Mouse (Mus musculus): ENCODE data around the gene Mbnl2. TPM values are rescaled to one million over a fixed set of nuclear protein-coding genes. Genes with fewer than 3 reads are reported as not detected.

Mbnl2 gene
- total and polyA plus RNA-seq, 3 experiments, result 5.6 to 8.6 TPM; not detected in 1

DNA sequence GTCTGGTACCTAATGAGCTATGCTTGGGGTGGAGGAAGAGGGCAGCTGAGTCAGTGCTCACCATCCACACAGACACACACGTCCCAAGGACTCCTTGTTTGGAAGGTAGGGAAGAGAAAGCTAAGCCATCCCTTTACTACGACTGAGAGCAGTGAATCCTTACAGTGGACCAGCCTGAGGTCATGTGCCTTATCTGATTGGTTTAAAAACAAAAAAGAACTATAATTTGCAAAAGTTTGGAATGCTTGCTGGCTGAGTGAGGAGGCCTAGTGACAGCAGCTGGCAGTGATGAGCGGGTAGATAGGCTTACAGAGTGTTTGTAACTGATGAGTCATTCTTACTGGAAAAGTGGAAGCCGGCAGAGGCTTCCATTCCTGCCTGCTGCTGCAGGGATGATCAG, 32.5 kb downstream of the Mbnl2 start:
- H3K9me3 ChIP-seq (replicated peaks; ENCODE audit: insufficient read depth, low read length), result no peaks in the 10 kb centered on the region
- no peaks in the 10 kb centered on the region; the same call in 1 of the 2 replicates for H3K79me2 ChIP-seq (ENCODE audit: control insufficient read depth, insufficient read depth, low read length, poor library complexity)
- H3K27ac ChIP-seq (ENCODE audit: control insufficient read depth, low read depth, low read length), result no peak overlapping the region
- no peak overlapping the region for H3K4me3 ChIP-seq (ENCODE audit: control insufficient read depth in 1 of 2, insufficient read depth in 1 of 2, low read depth in 2 of 2, low read length in 2 of 2)
- H3K27me3 ChIP-seq (ENCODE audit: control insufficient read depth in 1 of 2, insufficient read depth in 2 of 2, low read length in 2 of 2), result no peaks in the 10 kb centered on the region
- peak; percentile 9 for DNase-seq (ENCODE audit: low read depth, low spot score)
- H3K36me3 ChIP-seq (ENCODE audit: control insufficient read depth in 1 of 2, insufficient read depth in 2 of 2, low read length in 2 of 2), result peaks cover 0 to 6% of the 10 kb centered on the region in 2 experiments; a peak in 1 of 4 replicates
- no peak overlapping the region for H3K9ac ChIP-seq (ENCODE audit: control insufficient read depth, low read depth, low read length, poor library complexity, severe bottlenecking)
- no peak for TF ChIP-seq EP300 (IDR thresholded peaks at IDR 0.05; ENCODE audit: low read depth in 1 of 2, low read length in 2 of 2)
- no peak for TF ChIP-seq RCOR1 (IDR thresholded peaks at IDR 0.05; ENCODE audit: low read depth, low read length)
- TF ChIP-seq TAL1 (IDR thresholded peaks at IDR 0.05; ENCODE audit: low read length), result no peak
- TF ChIP-seq MAX (IDR thresholded peaks at IDR 0.05; ENCODE audit: low read length), result no peak
- no peak for TF ChIP-seq JUND (IDR thresholded peaks at IDR 0.05; ENCODE audit: low read depth, low read length)
- TF ChIP-seq ETS1 (IDR thresholded peaks at IDR 0.05; ENCODE audit: low read depth, low read length), result no peak
- no peak for TF ChIP-seq MAFK (IDR thresholded peaks at IDR 0.05; ENCODE audit: borderline replicate concordance, low read depth, low read length)
- no peak for TF ChIP-seq HCFC1 (IDR thresholded peaks at IDR 0.05; ENCODE audit: low read depth, low read length)
- no peak for TF ChIP-seq SIN3A (IDR thresholded peaks at IDR 0.05; ENCODE audit: low read length)
- peaks cover 0 to 5% of the 10 kb centered on the region in 2 experiments; a peak in 2 of 4 replicates for H3K4me1 ChIP-seq (ENCODE audit: control insufficient read depth in 1 of 2, insufficient read depth in 2 of 2, low read length in 2 of 2)

DNA sequence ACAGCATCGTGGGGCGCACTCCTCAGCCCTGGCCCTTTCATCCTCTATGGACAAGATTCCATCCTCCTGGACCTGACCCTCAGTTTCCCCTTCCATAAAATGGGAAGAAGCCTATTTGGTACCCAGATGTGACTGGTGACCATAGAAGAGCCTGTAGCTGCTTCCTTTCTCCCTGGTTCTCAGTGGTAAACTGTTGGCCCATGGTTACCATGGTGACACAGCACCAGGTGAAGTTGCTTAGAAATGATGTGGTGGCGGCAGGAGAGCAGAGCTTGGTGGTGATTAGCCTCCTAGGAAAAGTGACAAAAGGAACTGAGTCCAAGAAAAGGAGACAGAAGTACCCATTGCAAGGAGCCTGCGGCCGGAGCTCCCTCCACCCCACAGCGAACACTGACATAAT, 34.2 kb downstream of the Mbnl2 start:
- H3K27me3 ChIP-seq (ENCODE audit: control insufficient read depth in 1 of 2, insufficient read depth in 2 of 2, low read length in 2 of 2), result no peaks in the 10 kb centered on the region
- no peak for DNase-seq (ENCODE audit: low read depth, low spot score)
- peaks cover 0 to 6% of the 10 kb centered on the region in 2 experiments; a peak in 1 of 4 replicates for H3K36me3 ChIP-seq (ENCODE audit: control insufficient read depth in 1 of 2, insufficient read depth in 2 of 2, low read length in 2 of 2)
- peaks cover 0 to 5% of the 10 kb centered on the region in 2 experiments; a peak in 2 of 4 replicates for H3K4me1 ChIP-seq (ENCODE audit: control insufficient read depth in 1 of 2, insufficient read depth in 2 of 2, low read length in 2 of 2)
- no peaks in the 10 kb centered on the region; the same call in 1 of the 2 replicates for H3K79me2 ChIP-seq (ENCODE audit: control insufficient read depth, insufficient read depth, low read length, poor library complexity)
- no peak overlapping the region for H3K4me3 ChIP-seq (ENCODE audit: control insufficient read depth in 1 of 2, insufficient read depth in 1 of 2, low read depth in 2 of 2, low read length in 2 of 2)
- TF ChIP-seq MAFK (IDR thresholded peaks at IDR 0.05; ENCODE audit: borderline replicate concordance, low read depth, low read length), result no peak
- TF ChIP-seq ETS1 (IDR thresholded peaks at IDR 0.05; ENCODE audit: low read depth, low read length), result no peak
- no peak for TF ChIP-seq USF1 (IDR thresholded peaks at IDR 0.05; ENCODE audit: low read depth, low read length)
- no peak for TF ChIP-seq EP300 (IDR thresholded peaks at IDR 0.05; ENCODE audit: low read depth in 1 of 2, low read length in 2 of 2)
- TF ChIP-seq SIN3A (IDR thresholded peaks at IDR 0.05; ENCODE audit: low read length), result no peak
- no peak for TF ChIP-seq SMC3 (IDR thresholded peaks at IDR 0.05; ENCODE audit: low read depth, low read length)
- no peak for TF ChIP-seq UBTF (IDR thresholded peaks at IDR 0.05; ENCODE audit: borderline replicate concordance, insufficient read depth, low read depth, low read length)
- no peak for TF ChIP-seq MEF2A (IDR thresholded peaks at IDR 0.05; ENCODE audit: extremely low read depth, insufficient replicate concordance, low read depth, low read length, poor library complexity, severe bottlenecking)
- no peak for TF ChIP-seq MYC (IDR thresholded peaks at IDR 0.05; ENCODE audit: low read depth, low read length)
- TF ChIP-seq KAT2A (conservative IDR thresholded peaks at IDR 0.05; ENCODE audit: low read depth, low read length), result no peak
- TF ChIP-seq RAD21 (IDR thresholded peaks at IDR 0.05; ENCODE audit: low read depth, low read length), result no peak
- TF ChIP-seq HCFC1 (IDR thresholded peaks at IDR 0.05; ENCODE audit: low read depth, low read length), result no peak
- TF ChIP-seq NELFE (IDR thresholded peaks at IDR 0.05; ENCODE audit: low read depth, low read length), result no peak
- H3K9me3 ChIP-seq (replicated peaks; ENCODE audit: insufficient read depth, low read length), result no peaks in the 10 kb centered on the region
- no peak overlapping the region for H3K9ac ChIP-seq (ENCODE audit: control insufficient read depth, low read depth, low read length, poor library complexity, severe bottlenecking)
- no peak overlapping the region for H3K27ac ChIP-seq (ENCODE audit: control insufficient read depth, low read depth, low read length)

Measured in MEL (cell line).